Mouse (Mus musculus) erythroblast, embryonic 14.5 days (primary cell): ENCODE measurements around the gene Wfdc15a. TPM values are rescaled to one million over a fixed set of nuclear protein-coding genes. Genes with fewer than 3 reads are reported as not detected.
"Not testable (repeated sequence)": the region's sequence is repeated elsewhere in the genome, so short reads cannot be mapped to it uniquely, and the experiment has no call there.

Experiments
- H3K27me3 ChIP-seq: 2 replicates; pipeline ENCODE4 v1.6.1; 2012; ENCODE audit warnings: inconsistent platforms; ENCODE audit not compliant: control insufficient read depth
- H3K36me3 ChIP-seq: 2 replicates; pipeline ENCODE4 v1.6.1; 2012; ENCODE audit warnings: mild to moderate bottlenecking, inconsistent platforms; ENCODE audit not compliant: control insufficient read depth
- H3K4me1 ChIP-seq: 2 replicates; pipeline ENCODE4 v1.6.1; 2012; ENCODE audit warnings: inconsistent platforms; ENCODE audit not compliant: control insufficient read depth
- H3K4me3 ChIP-seq: replicated peaks from 2 replicates; pipeline ENCODE3; 2012; ENCODE audit warnings: moderate library complexity, mild to moderate bottlenecking, inconsistent platforms
- H3K9me3 ChIP-seq: 2 replicates; pipeline ENCODE4 v1.6.1; 2012; ENCODE audit warnings: low read length, inconsistent platforms, mixed read lengths; ENCODE audit not compliant: control insufficient read depth
- GATA1 ChIP-seq: IDR thresholded peaks from 2 replicates; pipeline ENCODE4 v1.6.1; 2012; ENCODE audit warnings: low read length, inconsistent platforms, mixed read lengths
- TAL1 ChIP-seq: IDR thresholded peaks from 3 replicates; pipeline ENCODE4 v1.6.1; 2012; ENCODE audit warnings: low read length, inconsistent platforms, mixed read lengths
- polyA plus RNA-seq: library from polyadenylated mRNA; stranded (reverse); fragments of >175 nt; gene quantifications from 2 replicates; pipeline ENCODE4 v1.2.3, GENCODE M21; 2012

The Wfdc15a gene
- polyA plus RNA-seq, result not detected in 2 replicates

DNA sequence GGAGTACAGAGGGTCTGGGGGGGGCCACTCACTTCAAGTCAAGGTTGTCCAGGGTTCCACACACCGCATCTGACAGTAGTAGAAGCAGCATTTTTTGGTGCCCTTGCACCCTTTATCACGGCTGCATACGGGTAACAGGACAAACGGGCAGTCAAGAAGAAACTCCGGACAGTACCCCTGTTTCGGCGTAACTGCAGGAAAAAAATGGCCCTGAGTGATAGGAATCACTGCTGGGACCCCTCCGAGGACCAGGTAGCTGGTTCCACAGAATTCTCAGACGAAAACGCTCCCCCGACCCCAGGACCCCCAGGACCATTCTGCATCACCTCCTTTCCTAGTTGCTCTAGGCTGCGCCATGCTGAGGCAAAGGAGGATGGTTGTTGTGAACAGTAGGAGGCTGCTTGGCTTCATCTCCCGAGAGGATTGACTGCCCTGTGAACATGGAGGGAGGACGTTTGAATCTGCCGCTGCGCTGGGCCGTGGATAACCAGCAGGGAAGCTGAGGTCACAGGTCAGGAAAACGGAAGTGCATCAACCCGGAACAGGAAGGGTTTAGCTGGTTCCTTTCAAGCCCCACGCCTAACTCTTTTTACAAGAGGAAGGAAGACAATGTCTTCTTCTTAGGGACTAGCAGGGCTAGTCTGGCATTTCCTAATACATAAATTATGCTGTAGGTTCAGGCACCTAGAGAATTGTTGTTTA, at the start of gene Wfdc15a:
Gene Wfdc15a (minus strand): TSS at position 505 of the 702 bp plus-strand sequence.
- no peaks in the 10 kb centered on the region for H3K36me3 ChIP-seq
- H3K9me3 ChIP-seq, result no peaks in the 10 kb centered on the region; the same call in 1 of the 2 replicates
- no peaks in the 10 kb centered on the region for H3K4me1 ChIP-seq
- no peaks in the 10 kb centered on the region for H3K27me3 ChIP-seq
- TF ChIP-seq GATA1 (no peak), TAL1 (no peak)
- no peak within 1 kb of the TSS for H3K4me3 ChIP-seq

DNA sequence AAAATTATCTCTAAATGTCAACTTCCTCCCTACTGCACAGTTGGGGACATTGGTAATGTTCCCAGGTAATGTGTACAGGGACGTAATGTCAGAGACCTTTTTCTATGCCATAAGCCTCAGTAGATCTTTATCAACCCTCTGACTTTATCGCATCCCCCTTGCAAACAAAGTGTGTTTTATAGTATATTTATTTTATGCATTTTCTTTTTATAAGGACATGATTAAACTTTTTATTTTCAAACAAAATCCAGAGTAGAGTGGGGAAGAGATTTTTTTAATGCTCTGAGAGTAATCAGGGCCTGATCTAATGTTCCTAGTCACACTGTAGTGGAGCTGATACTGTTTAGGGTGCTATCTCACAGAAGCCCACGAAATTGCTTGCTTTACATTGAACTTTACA, 38.4 kb upstream of the Wfdc15a start, which contains the start of gene Svs2:
Gene Svs2 (minus strand): TSS at position 101 of the 400 bp plus-strand sequence.
- H3K27me3 ChIP-seq, result no peaks in the 10 kb centered on the region
- no peak within 1 kb of the TSS for H3K4me3 ChIP-seq
- no peaks in the 10 kb centered on the region for H3K9me3 ChIP-seq
- TF ChIP-seq GATA1 (no peak), TAL1 (no peak)
- no peaks in the 10 kb centered on the region for H3K4me1 ChIP-seq
- no peaks in the 10 kb centered on the region for H3K36me3 ChIP-seq

- TF ChIP-seq TAL1, result no peak
- no peak for TF ChIP-seq GATA1
- Histone ChIP-seq H3K27me3 (no peaks in the 10 kb centered on the region), H3K4me3 (no peak overlapping the region), H3K36me3 (no peaks in the 10 kb centered on the region), H3K9me3 (0 out of 2 replicates have a peak, but pooled peaks cover 3% of the 10 kb centered on the region), H3K4me1 (no peaks in the 10 kb centered on the region)
Measured at GRCm38 (mm10) chr2:164232671-164233070, 32.7 kb upstream of the Wfdc15a start.

DNA sequence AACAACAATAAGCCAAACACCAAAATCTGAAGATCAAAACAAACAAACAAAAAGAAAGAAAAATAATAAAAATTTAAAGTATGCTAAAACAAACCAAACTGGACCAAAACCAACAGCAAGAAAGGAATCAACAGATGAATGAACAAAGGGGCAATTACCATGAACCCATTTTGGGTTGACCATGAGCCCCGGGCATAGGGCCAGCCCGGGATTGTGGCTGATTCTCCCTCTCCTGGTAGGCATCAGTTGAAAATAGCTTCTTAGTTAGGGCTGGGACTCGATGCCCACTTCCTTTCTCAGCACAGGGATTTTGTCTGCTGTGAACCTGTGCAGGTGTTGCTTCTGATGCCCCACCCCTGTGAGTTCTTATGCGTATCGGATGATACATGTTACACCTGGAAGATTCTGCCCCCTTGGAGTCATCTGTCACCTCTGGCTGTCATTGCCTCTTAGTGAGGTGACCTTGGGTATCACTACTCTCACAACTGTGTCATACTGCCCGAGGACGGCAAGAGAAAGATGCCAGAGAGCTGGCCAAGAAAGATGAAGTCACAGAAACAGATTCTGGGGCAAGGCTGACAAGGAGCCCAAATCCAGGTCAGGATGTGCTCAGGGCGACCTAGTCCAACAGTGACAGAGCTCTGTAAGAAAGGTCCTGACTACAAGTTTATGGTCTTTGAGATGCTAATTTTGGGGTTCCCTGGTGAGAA, 28.6 kb upstream of the Wfdc15a start:
- Histone ChIP-seq H3K4me3 (no peak overlapping the region), H3K4me1 (no peaks in the 10 kb centered on the region), H3K27me3 (no peaks in the 10 kb centered on the region), H3K9me3 (0 out of 2 replicates have a peak, but pooled peaks cover 3% of the 10 kb centered on the region), H3K36me3 (no peaks in the 10 kb centered on the region)
- no peak for TF ChIP-seq GATA1
- no peak for TF ChIP-seq TAL1

DNA sequence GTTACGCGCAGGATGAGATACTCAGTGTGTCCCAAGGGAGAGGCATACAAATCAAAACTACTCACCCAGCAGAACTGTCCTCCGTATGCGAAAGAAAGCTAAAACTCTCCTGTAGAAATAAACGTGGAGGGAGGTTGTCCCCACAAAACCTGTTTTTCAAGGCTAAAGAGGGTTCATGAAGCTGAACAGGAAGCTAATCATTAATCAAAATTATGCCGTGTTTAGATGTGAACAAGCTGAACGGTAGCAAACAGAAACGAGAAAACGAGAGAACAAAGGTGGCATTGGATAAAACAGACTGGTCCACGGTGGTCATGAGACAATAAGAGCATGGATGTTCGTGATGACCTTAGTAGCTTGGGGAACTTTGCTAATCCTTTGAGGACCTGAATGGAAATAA, 21.6 kb upstream of the Wfdc15a start, which contains the start of gene Wfdc15b:
Gene Wfdc15b (minus strand): TSS at position 139 of the 400 bp plus-strand sequence.
- no peaks in the 10 kb centered on the region for H3K4me1 ChIP-seq
- no peaks in the 10 kb centered on the region for H3K36me3 ChIP-seq
- H3K4me3 ChIP-seq, result no peak within 1 kb of the TSS
- no peaks in the 10 kb centered on the region for H3K27me3 ChIP-seq
- TF ChIP-seq GATA1, result no peak
- no peak for TF ChIP-seq TAL1
- H3K9me3 ChIP-seq, result no peaks in the 10 kb centered on the region

- Histone ChIP-seq H3K36me3 (no peaks in the 10 kb centered on the region), H3K4me3 (no peak overlapping the region), H3K4me1 (no peaks in the 10 kb centered on the region), H3K27me3 (no peaks in the 10 kb centered on the region), H3K9me3 (no peaks in the 10 kb centered on the region)
- TF ChIP-seq GATA1 (no peak), TAL1 (no peak)
Measured at GRCm38 (mm10) chr2:164219295-164219694, 19.4 kb upstream of the Wfdc15a start.

GRCm38 (mm10) chr2:164212711-164213110, 12.8 kb upstream of the Wfdc15a start:
- Histone ChIP-seq H3K36me3 (no peaks in the 10 kb centered on the region), H3K9me3 (no peaks in the 10 kb centered on the region), H3K4me1 (no peaks in the 10 kb centered on the region), H3K4me3 (no peak overlapping the region), H3K27me3 (no peaks in the 10 kb centered on the region)
- no peak for TF ChIP-seq TAL1
- TF ChIP-seq GATA1, result no peak

GRCm38 (mm10) chr2:164210892-164211291, 11.0 kb upstream of the Wfdc15a start:
- TF ChIP-seq TAL1 (no peak), GATA1 (no peak)
- no peaks in the 10 kb centered on the region for H3K36me3 ChIP-seq
- H3K4me3 ChIP-seq, result no peak overlapping the region
- H3K4me1 ChIP-seq, result no peaks in the 10 kb centered on the region
- no peaks in the 10 kb centered on the region for H3K27me3 ChIP-seq
- H3K9me3 ChIP-seq, result no peaks in the 10 kb centered on the region

GRCm38 (mm10) chr2:164206676-164207075, 6.7 kb upstream of the Wfdc15a start:
- TF ChIP-seq GATA1 (no peak), TAL1 (no peak)
- Histone ChIP-seq H3K27me3 (no peaks in the 10 kb centered on the region), H3K36me3 (no peaks in the 10 kb centered on the region), H3K4me3 (no peak overlapping the region), H3K9me3 (no peaks in the 10 kb centered on the region), H3K4me1 (no peaks in the 10 kb centered on the region)

DNA sequence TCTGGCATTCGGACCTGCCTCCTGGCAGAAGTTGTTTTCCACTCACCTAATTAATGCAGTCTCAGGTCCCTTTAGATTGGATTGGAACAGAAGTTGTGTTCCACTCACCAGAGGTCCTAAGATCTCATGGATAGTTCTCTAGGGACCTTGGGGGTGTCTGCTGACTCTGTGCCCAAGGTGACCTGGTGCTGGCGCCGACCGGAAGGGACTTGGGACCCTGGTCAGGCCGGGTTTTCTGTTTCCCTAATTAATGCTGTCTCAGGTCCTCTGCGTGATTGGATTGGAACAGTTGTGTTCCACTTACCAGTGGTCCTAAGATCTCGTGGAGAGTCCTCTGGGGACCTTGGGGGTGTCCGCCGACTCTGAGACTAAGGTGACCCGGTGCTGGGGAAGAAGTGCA, 6.1 kb upstream of the Wfdc15a start:
- H3K36me3 ChIP-seq, H3K9me3 ChIP-seq, H3K4me3 ChIP-seq, H3K4me1 ChIP-seq, H3K27me3 ChIP-seq: not testable (repeated sequence)
